Mouse (Mus musculus) cerebellum, postnatal 14 days (tissue): ENCODE results near the gene Tas2r143.

ENCODE experiments used
- DNase-seq, 2 experiments: peaks; one replicate each; pipeline ENCODE4 v3.0.0; 2021; ENCODE audit warnings: mixed read lengths in 2 of 2

The Tas2r143 gene

DNA sequence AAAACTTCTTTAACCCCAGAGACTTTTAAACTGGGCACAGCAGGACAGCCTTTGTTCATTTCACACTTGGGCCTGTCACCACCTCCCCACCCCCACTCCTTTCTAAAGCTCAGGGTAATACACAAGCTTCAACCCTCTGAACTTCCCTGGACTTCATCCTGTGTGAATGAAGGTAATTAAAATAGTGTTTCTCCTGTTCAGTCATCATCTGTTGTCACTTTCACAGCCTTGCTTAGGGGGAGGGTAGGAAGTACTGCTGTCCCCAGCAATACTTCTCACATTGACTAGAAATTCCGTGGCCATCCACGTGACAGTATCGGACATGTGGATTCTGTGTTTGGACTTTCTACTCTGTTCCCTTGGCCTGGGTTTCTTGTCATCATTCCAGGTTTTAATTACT lies 30.2 kb upstream of the Tas2r143 start:
- DNase-seq: no peak

- no peak for DNase-seq
Observed at GRCm38 (mm10) chr6:42370630-42371363, 29.2 kb upstream of the Tas2r143 start.

GRCm38 (mm10) chr6:42372001-42372400 lies 28.0 kb upstream of the Tas2r143 start:
- DNase-seq: no peak

DNA sequence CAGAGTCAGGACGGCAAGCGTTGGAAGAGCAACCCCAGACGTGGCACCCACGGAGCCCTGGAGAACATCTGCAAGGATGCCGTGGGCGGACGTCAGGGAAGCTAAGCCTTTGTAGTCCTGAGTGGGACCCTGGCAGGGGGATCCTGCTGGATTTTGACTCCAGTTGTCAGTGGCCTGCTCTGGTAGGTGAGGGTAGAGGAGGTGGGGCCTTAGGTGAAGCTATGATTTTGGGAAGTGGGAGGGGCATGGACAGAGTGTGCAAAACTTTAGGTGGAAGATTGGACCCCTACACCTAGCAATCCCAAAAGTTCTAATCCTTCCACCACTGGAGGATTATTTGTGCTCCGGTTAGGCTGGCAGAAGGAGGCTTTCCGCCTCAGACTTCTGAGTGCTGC lies 27.6 kb upstream of the Tas2r143 start:
- DNase-seq: no peak

DNA sequence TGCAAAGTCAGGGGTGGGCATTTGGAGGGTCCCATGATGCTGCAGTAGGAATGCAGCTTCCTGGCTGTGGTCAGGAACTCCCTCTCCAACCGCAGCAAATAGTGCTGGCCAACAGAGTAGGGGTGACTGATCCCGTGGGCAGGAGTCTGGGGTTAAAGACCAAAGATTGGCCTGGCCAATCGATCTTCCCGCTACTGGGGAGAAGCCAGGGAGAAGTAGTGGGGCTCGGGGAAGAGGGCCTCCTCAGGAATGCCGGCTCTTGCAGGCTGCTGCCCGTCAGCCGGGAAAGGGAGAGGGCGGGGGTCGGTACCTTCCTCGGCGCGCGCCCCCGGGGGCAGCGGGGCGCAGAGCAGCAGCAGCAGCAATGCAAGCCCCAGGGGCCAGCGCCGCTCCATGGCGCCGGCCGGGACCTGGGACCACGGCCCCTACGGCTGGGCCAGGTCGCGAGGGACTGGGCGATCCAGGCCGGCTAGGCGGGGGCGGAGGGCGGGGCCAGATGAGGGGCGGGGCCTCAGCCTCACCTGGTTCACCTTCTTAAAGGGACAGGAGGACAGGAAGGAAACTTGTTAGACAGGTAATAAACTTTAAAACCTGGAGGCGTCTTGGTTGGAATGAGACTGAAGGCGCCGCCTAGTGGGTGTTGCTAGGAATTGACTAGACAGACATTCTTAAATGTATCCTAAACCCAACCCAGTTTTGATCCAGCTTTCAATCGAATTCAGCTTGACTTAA lies 27.1 kb upstream of the Tas2r143 start, which contains the start of gene Epha1:
Gene Epha1, minus strand, starts transcription at position 453 of the 732 bp plus-strand sequence.
- DNase-seq: peak; percentile 72 to 77

DNA sequence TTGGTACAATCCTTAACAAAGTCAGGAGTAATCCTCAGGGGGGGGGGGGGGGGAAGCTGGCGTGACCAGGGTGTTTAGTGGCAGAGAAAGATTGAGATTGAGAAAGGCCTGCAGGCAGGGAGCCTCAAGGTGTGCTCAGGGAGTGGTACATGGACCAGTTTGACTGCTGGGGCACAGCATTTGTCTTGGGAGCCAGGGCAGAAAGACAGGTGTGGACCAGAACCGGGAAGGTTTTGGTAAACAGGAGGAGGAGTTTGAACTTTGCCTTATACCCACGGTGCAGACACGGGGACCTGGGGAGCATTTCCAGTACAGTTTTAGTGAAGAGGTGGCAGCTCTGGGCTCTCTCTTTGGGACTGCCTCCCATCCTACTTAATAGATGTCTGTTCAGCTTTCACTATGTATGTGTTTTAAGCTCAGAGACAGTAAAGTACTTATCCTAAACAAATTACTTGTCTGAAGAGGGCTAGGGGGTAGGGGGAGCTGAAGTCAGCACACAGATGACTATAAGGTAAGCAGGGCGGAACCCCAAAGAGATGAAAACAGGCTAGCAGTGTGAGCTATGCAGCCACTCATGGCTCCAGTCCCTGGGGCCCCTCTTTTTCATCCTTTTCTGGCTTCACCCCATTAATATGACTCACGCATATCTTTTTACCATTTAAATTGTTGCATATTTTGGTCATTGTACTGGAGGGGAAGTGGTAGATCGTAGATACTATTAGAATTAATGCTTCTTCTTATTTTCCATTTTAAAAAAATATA lies 26.2 kb upstream of the Tas2r143 start:
- DNase-seq: no peak

GRCm38 (mm10) chr6:42374701-42375100 lies 25.3 kb upstream of the Tas2r143 start:
- no peak for DNase-seq

DNA sequence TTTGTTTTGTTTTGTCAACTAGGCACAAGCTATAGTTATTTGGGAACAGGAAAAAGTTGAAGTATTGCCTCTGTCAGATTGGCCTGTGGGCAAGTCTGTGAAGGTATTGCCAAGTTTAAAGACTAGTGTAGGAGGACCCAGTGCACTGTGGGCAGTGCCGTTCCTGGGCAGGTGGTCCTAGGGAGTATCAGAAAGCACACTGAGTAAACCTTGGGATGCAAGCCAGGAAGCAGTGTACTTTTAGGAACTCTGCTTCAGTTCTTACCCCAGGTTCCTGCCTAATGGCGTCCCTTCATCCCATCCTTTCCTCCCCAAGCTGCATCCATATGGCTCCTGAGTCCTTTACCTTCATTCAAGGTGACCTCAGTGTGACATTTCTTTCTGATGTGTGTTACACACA lies 24.9 kb upstream of the Tas2r143 start:
- DNase-seq: no peak

- DNase-seq: no peak
Observed at GRCm38 (mm10) chr6:42376016-42376415, 24.0 kb upstream of the Tas2r143 start.

- DNase-seq: no peak
Observed at GRCm38 (mm10) chr6:42376504-42377019, 23.5 kb upstream of the Tas2r143 start.

GRCm38 (mm10) chr6:42377280-42377679 lies 22.8 kb upstream of the Tas2r143 start:
- DNase-seq: no peak

DNA sequence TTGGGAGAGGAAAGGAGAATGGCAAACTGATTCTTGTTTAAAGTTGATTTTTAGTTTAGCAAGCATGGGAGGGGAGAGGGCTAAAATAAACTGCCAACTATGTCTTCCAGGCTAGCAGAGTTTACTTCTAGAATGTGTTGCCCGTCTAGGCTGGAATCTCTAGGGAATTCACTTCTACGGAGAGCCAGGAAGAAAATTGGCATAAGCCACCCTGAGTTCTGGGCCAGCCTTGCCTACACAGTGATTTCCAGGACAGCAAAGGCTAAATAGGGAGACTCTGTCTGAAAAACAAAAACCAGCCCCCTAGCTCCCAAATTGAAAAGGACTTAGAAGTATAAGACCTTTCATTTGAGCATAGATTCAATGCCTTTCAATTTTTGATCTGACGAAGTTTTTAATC lies 20.5 kb upstream of the Tas2r143 start:
- DNase-seq: no peak

GRCm38 (mm10) chr6:42380416-42381144 lies 19.5 kb upstream of the Tas2r143 start:
- peak; percentile 66 to 69 for DNase-seq

- no peak for DNase-seq
Observed at GRCm38 (mm10) chr6:42381221-42381620, 18.8 kb upstream of the Tas2r143 start.

- DNase-seq: no peak
Observed at GRCm38 (mm10) chr6:42381916-42382381, 18.1 kb upstream of the Tas2r143 start.

DNA sequence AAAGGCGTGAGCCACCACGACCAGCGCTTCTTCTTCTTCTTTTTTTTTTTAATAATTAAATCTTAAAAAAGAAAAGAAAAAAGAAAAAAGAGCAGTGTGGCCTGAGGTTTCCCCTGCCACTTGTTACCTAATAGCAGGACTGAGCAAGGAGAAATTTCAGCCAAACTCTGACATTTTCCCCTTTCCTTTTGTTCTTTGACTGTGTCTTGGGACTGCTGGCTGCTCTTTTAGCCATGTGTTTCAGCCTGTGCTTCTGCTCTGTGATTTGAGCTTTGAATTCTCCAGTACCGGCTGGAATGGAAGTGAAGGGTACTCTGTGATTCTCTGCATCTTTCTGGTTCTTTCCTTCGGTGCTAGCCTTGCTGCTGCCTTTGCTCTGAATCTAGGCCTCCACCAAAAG lies 16.7 kb upstream of the Tas2r143 start:
- DNase-seq: no peak

DNA sequence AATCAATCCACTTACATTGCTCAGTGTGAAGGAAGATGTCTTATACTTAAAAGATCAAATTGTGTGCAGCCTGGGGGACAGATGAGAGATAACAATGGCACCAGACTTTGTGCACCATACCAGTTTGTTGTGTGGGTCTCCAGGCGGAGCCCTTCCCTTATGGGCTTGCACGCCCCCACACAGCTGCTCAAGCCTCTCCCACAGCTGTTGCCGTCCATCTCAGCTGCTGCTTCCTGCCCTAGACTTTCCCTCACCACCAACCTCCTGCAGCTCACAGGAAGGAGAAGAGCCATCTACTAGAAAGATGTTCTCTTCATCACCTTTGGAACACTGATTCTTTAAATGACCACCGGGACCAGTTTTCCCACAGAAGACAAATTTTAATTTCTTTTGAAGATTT lies 14.4 kb upstream of the Tas2r143 start:
- DNase-seq: no peak

DNA sequence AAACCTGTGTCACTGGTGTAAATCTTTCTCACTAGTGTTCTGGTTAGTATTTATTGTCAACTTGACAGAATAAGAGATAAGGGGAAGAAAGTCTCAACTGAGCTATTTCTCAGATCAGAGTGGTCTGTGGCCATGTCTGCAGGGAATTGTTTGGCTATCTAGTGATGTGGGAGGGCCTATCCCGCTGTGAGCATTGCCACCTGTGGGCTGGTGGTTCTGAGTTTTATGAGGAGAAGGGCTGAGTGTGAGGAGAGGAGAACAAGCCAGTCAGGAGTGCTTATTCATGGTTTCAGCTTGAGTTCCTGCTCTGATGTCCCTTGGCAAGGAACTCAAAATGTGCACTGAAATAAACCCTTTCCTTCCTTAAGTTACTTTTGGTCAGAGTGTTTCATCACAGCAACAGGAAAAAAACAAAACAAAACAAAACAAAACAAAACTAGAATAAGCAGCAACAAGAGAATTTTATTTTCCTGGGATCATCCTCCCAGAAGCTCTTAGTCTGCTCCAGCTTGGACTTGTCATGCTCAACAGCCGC lies 8.2 kb upstream of the Tas2r143 start:
- no peak for DNase-seq

- DNase-seq: peak; percentile 45 to 61
Observed at GRCm38 (mm10) chr6:42395960-42396809, 3.9 kb upstream of the Tas2r143 start.

- no peak for DNase-seq
Observed at GRCm38 (mm10) chr6:42397041-42397657, 2.9 kb upstream of the Tas2r143 start.

- no peak for DNase-seq
Observed at GRCm38 (mm10) chr6:42398285-42398684, 1.8 kb upstream of the Tas2r143 start.
